Mouse (Mus musculus) right cerebral cortex, postnatal 14 days (tissue): Measurements from ENCODE around the gene Tmem189.

Experiments
- DNase-seq: peaks from one replicate; pipeline ENCODE4 v3.0.0; 2022

Gene Tmem189

GRCm38 (mm10) chr2:167689501-167690218, at the start of gene Tmem189:
Gene Tmem189 (minus strand): TSS chr2:167689822.
- peak; percentile 53 for DNase-seq

GRCm38 (mm10) chr2:167739030-167739429, 49.4 kb upstream of the Tmem189 start:
- no peak for DNase-seq

DNA sequence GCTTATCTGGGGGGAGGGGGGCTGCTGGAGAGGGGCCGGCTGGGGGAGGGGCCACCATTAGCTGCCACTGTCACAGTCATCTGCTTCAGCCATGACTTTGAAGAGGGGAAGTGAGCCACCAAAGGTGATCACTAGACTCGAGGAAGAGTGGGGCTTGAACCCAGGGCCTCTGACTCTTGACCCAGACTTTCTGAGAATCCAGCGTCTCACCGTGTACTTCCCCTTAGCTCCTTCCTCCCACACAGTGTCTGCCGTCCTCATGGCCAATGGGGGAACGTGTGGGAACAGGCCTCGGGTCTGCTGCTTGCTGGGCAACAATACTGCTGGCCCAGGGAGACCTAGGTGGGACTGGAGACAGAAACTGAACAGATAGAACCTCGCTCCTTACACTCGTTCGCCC, 45.2 kb upstream of the Tmem189 start:
- no peak for DNase-seq

- DNase-seq: no peak
Observed at GRCm38 (mm10) chr2:167731149-167731548, 41.5 kb upstream of the Tmem189 start.

GRCm38 (mm10) chr2:167730036-167730435, 40.4 kb upstream of the Tmem189 start:
- no peak for DNase-seq

DNA sequence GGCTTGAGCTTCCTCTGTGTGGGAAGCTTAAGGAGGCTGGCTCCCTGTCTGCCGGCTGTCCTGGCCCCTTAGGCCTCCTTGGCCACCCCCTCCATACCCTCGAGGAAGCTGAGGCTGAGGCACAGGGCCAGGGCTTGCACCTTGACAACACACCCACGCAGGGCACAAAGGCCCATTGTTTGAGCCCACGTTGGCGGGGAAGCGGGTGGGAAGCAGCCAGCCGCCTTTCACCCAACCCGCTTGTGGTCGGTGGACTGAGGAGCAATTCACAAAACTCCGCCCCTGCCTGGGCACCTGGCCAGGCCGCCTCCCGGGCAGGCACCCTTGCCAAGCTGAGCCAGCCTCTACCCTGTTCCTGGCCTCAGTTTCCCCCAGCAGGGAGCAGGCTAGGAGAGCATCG, 37.5 kb upstream of the Tmem189 start:
- DNase-seq: peak; percentile 60

- DNase-seq: no peak
Observed at GRCm38 (mm10) chr2:167725879-167726278, 36.3 kb upstream of the Tmem189 start.

DNA sequence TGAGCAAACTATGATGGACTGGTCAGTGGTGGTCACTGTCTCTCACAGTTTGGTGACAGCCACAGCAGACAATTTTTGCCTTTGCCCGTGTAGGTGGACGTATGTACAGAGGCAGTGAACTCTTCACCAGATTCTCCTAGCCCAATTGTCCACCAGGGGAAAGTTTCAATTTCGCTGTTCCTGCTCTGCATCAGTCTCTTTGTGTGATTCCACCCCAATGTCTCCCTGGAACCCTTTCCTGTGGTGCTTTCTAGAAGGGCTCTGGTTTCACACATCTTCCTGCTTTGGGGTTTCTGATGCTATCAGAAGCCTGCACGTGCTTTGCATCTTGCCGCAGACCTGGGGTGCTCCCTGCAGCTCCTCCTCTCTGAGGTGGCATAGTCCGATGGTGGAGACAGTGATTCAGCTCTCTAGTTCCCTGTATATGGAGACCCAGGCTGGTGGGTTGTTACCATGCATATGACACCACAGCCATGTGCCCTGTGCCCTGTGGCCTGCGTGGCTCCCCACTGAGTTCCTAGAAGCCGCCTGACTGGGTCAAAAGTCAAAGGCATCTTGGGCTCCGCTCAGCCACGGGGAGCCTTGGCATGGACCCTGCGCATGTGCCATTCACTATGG, 34.1 kb upstream of the Tmem189 start:
- no peak for DNase-seq

- DNase-seq: no peak
Observed at GRCm38 (mm10) chr2:167722538-167722937, 32.9 kb upstream of the Tmem189 start.

DNA sequence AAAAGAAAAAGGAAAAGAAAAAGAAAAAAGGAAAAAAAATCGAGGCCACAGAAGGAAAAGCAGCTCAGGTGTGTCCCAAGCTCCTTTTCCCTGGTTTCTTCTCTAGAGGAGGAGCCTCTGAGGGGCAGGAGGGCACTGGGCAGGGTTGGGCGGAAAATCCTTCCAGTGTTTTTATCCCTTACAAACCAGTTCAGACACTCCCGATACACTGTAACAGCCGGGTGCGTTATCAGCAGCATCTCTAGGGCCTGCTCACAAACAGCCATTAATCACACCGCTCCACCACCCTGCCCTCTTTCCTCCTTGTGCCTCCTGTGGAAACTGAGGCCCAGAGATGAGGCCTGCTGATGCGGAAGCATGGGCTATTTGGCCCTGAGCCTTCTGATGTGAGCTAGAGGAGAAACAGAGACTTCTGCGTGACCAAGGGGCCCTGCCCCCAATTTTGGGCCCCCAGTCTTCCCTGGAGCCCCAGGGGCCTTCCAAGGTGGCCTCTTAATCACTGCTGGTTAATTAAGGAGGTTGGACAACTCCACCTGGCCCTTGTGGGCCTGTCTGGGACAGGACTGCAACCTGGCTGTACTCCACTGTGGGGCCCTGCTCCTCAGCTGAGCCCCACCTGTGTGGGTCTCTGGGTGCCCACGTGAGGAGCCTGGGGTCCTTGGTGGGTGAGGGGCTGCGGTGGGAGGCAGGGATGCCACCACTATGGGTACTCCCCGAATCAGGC, 31.7 kb upstream of the Tmem189 start:
- no peak for DNase-seq

DNA sequence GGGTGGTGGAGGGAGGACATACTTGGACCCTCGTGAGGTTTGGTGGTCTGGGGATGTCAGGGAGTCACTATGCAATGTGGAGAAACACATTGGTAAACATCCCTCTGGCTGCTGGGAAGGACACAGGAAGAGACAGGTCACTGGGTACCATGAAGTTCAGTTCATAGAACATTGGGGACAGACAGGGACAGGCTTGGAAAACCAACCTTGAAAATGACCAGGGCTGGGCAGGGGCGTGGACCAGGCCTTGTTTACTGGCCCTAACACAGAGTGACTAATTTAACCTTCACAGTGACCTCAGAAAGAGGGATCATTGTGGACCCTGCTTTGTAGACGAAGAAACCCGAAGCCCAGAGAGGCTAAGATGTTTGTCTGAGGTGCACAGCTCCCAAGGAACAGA, 29.9 kb upstream of the Tmem189 start:
- no peak for DNase-seq

GRCm38 (mm10) chr2:167717208-167717607, 27.6 kb upstream of the Tmem189 start:
- DNase-seq: no peak

DNA sequence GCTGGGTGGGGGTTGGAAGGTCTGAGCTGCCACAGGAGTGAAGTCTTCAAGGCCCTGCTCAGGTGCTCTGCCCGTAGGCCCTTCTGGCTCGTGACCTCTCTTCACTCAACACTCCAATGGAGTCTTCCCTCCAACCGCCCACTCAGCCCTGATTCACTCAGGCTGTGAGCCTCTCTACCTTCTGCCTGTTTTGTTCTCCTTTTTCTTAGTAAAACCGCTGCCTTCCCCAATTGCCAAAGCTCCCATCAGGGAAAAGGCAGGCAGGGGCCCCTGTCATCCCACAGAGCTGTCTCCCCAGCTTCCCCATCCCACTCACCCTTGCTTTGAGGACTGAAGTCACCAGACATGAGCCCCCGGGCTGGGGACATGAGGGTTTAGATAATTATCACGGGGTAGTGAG, 25.4 kb upstream of the Tmem189 start:
- DNase-seq: no peak

DNA sequence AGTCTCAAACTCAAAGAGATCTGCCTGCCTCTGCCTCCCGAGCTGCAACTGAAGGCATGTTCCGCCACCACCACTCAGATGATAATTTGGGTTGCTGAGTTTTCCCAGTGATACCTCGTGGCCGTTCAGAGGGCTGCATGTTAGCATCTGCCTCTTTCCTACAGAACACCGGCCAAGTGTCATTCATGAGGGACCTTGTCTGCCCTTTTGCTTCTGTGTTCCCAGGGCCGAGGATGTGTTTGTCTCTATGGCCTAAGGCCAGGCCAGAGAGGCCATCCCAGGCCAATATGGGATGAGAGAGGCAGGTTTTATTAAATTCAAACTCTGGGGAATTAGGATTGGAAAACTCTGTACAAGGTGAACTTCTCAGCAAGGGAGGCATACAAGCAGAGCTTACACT, 24.7 kb upstream of the Tmem189 start:
- no peak for DNase-seq

GRCm38 (mm10) chr2:167712872-167713821, 23.5 kb upstream of the Tmem189 start:
- no peak for DNase-seq

DNA sequence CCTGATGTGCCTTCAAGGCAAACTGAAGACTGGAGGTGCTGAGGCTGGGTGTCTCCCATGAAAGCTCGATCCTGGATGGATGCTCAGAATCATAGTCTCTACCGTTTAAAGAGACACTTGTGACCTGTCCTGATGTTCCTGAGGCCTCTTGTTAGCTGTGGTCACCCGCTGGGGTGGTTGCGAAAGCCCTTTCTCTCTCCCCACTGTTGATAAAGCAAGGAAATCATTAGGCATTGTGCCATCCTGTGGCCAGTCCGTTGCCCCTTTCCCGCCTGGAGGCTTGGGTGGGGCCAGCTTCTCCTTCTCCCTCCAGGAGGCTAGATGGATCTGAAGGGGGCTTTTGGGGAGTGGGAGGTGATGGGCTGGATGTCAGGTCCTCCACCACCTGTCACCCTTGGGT, 21.0 kb upstream of the Tmem189 start:
- DNase-seq: no peak

- DNase-seq: no peak
Observed at GRCm38 (mm10) chr2:167709969-167710368, 20.3 kb upstream of the Tmem189 start.

DNA sequence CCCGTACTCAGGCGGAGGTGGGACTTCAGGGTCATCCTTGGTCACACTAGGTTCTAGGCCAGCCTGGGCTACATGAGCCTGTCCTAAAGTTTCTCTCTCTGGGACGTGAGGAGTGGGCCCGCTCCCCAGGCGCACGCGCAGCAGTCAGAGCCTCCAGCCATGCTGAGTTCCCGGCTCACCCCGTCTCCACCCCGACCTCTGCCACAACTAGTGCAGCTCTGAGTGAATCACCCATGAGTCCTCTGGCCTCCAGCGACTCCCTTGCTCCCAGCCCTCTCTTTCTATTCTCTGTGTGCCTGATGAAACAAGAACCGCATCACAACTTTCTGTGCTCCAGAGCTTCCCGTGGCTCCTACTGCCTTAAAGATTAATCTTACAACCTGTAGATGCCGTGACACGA, 18.8 kb upstream of the Tmem189 start:
- no peak for DNase-seq

DNA sequence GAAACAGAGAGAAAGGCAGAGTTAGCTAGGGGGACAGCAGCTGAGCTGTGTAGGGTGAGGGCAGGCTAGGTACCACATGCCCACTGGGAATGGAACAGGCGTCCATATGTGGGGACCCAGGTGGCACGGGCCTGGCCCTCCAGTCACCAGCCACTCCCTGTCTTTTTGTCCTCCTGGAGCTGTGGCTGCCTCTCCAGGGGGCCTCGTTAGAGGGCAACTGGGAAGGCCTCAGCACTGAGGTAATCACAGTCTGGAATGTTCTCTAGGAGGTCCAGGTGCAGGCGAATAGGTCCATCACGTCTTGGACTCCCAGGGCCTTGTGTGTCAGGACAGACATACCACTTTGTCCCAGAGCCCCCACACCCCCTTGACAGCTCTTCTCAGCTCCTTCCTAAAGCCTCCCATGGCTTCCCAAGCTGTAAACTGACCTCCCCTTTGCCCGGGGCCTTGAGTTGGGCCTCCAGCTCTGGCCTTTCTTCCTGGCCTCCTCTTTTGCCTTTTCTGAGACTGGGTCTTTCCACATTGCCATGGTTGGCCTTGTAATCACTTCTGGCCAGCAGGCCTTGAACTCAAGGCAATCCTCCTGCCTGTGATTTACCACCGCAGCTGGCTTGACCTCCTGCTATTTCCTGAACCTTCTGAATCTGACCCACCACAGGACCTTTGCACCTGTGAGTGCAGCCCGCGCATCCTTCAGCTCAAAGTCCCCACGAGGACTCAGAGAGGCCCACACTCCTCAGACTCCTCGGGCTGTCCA, 16.7 kb upstream of the Tmem189 start:
- DNase-seq: no peak

GRCm38 (mm10) chr2:167704409-167704808, 14.8 kb upstream of the Tmem189 start:
- DNase-seq: no peak

GRCm38 (mm10) chr2:167702126-167702525, 12.5 kb upstream of the Tmem189 start:
- no peak for DNase-seq

DNA sequence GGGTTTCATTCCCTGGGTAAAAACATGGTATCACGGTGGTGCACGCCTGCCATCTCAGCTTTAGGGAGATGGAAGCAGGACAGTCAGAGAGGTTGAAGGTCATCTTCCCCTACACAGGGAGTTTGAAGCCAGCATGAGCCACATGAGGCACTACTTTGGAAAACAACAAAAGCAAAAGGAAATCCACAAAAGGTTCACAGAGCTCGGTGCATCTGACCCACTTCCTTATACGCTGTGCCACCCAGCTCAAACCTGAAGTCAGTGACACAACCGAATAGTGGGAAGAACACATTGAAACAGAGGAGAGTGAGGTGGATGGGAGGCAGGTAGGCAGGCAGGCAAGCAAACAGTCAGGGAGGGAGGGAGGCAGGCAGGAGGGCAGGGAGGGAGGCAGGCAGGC, 11.8 kb upstream of the Tmem189 start:
- no peak for DNase-seq
